Mouse (Mus musculus) hematopoietic stem cell, adult 5-6 weeks (primary cell): ENCODE measurements around the gene Coro7. TPM values are rescaled to one million over a fixed set of nuclear protein-coding genes. Genes with fewer than 3 reads are reported as not detected.
A peak's percentile ranks its signal among the peaks of the same experiment; 100 is the strongest.
"Not testable (repeated sequence)": the region's sequence is repeated elsewhere in the genome, so short reads cannot be mapped to it uniquely, and the experiment has no call there.

Experiments
- ATAC-seq, 2 experiments: fragments of 125-278 bp in 1 of 2; replicated peaks in 1 of 2; 2 replicates each; pipeline ENCODE4 v1.8.0; 2016 to 2017; ENCODE audit warnings: inconsistent platforms in 2 of 2, mild to moderate bottlenecking in 2 of 2, moderate number of reproducible peaks in 2 of 2, low read depth in 1 of 2, moderate TSS enrichment in 1 of 2; ENCODE audit not compliant: low FRiP score in 2 of 2, poor library complexity in 2 of 2, severe bottlenecking in 2 of 2, insufficient read depth in 1 of 2, low TSS enrichment in 1 of 2
- total RNA-seq: library from RNA; stranded (forward); fragments of 172-1452, 232-1000 nt; gene quantifications from 2 replicates; pipeline ENCODE4 v1.2.3, GENCODE M21; 2017

Gene Coro7
- total RNA-seq, 1 experiment from 2014 or later = 65.0 TPM

- no peak for ATAC-seq
Observed at GRCm38 (mm10) chr16:4684457-4684791, 4.8 kb upstream of the Coro7 start.

- ATAC-seq = peak; percentile 75 to 83
Observed at GRCm38 (mm10) chr16:4683581-4684456, 4.2 kb upstream of the Coro7 start.

- no peak for ATAC-seq
Observed at GRCm38 (mm10) chr16:4683193-4683580, 3.6 kb upstream of the Coro7 start.

DNA sequence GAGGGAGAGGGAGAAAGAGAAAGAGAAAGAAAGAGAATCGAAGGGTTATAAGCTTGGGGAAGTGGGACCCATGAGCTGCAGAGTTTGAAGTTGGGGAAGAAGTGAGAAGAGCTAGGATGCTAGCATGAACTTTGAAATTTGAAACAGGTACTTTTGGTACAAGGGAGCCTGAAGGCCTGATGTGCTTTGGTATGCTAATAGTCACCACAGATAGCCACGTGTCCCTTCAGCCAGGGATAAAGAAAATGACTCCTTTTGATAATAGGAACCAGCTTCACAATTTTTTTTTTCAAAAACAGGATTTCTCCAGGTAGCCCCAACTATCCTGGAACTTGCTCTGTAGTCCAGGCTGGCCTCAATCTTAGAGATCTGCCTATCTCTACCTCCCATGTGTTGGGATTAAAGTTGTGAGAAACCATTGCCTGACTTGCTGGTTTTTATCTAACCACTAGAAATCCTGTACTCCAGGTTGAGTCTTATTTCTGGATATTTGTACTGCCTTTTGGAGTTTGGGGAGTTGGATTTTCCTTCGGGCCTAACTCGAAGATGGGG is 3.1 kb upstream of the Coro7 start:
- ATAC-seq = no peak

- not testable (repeated sequence) for ATAC-seq
Observed at GRCm38 (mm10) chr16:4680922-4681455, 1.4 kb upstream of the Coro7 start.

- no peak for ATAC-seq
Observed at GRCm38 (mm10) chr16:4678080-4678479, 1.5 kb downstream of the Coro7 start.

DNA sequence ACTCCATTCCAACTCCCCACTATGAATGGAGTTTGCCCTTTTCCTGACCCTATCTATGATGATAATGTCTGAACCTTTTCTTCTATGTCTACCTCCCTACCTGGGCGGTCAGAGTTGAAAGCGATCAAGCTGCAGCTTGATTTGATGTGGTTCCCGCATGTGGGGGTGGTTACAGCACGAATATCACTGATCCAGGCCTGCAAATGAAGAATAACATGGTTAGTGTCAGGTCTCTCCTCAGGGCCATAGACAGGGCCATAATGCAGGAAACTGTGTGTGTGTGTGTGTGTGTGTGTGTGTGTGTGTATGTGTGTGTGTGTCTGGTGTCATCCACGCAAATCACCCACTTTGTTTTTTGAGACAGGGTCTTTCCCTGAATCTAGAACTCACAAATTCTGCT is 2.7 kb downstream of the Coro7 start:
- no peak for ATAC-seq

- peak; percentile 88 to 94 for ATAC-seq
Observed at GRCm38 (mm10) chr16:4674091-4674490, 5.5 kb downstream of the Coro7 start.

DNA sequence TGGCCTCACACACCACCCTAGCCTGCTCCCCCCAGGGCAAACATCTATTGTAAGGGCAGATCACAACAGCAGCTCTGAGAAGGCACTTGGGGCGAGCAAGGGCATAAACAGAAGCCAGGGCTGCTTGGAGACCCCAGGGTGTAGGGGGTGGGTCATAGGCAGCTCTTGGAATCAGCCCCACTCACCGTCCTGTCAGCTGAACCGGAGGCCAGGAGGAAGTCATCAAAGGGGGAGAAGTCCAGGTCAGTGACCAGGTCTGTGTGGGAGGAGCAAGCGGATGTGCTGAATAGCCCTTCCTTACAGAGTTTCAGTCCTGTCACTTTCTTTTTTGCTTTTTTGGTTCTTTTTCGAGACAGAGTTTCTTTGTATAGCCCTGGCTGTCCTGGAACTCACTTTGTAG is 9.3 kb downstream of the Coro7 start:
- ATAC-seq = no peak

DNA sequence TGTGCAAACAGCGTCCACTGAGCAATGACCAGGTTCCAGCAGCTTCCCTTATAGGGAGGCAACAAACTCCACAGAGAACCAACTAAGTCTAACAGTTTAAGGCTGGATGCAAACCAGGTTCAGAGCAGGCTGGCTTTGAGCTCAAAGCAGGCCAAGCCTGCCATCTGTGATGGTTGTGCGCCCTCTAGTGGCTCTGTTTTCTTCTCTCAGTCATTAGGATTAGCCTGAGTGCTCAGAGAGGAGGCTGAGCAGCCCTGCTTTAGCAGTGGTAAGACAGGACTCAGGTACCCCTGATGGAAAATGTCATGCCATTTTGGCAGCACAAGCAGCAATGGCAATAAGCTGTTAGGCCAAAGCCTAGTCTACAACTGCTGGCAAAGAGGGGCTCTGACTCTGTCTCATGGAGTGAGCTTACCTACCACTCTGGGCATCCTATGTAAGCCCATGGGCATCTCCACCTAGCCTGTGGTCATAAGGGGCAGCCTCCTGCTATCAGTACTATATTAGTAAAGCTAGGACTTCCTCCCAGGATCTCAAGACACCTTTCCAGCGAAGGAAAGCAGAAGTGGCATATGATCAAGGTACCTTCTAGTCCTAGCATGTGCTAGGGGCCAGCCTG is 12.3 kb downstream of the Coro7 start:
- peak; percentile 89 to 90 for ATAC-seq

DNA sequence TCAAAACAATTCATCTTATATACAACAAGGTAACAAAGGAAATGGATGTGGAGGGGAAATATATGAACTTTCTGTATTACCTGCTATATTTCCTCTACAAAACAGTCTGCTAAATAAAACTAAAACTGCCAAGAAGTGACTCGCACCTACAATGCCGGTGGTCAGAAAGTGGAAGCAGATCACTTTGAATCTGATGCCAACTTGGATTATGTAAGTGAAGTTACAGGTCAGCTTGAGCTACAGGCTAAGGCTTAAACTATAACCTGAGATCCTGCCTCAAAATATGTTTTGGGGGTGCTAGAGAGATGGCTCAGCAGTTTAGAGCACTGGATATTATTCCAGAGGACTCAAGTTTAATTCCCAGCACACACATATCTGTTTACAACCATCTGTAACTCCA is 13.9 kb downstream of the Coro7 start:
- no peak for ATAC-seq

DNA sequence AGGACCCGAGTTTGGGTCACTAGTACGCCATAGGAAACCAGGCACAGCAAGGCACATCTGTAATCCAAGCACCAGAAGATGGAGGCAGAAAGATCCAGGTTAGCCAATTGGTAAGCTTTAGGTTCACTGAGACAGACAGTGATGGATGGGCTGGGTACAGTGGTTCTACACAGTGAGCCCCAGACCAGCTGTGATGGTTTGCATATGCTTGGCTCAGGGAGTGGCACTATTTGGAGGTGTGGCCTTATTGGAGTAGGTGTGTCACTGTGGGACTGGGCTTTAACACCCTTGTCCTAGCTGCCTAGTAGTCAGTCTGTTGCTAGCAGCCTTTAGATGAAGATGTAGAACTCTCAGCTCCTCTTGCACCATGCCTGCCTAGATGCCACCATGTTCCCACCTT is 15.8 kb downstream of the Coro7 start:
- no peak for ATAC-seq

DNA sequence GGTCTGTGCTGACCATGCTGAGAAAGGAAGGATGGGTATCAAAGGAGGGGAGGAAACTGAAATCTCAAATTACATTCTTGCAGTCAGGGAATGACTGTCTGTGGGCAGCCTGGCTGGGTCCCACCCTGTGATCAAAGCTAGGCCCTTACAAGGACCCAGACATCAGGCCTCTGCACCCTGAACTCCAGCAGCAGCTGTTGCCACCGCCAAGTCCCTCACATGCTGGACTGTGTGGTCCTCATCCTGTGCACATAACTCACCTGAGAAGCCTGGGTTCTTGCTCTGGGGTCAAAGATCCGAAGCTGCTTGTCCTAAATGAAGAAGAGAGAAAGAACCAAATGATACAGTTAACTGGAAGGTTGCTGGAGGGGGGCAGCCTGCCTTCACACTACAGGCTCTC is 18.0 kb downstream of the Coro7 start:
- no peak for ATAC-seq

DNA sequence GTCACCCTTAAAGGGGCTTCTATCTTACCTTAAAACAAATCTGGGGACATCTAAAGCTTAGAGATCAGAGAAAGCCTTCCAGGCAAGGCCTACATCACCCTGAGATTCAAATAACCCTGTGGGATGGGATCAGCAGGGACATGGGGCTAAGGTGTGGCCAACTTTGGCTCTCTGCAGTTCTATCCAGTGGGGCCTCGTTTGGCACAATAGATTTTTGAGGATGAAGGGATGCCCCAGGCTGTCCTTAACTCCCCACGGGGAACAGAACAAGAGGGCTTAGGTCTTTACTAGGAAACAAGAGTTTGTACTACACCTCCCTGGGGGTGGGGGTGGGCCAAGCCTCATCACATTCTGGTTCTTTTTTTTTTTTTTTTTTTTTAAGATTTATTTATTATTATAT is 20.3 kb downstream of the Coro7 start:
- no peak for ATAC-seq

- peak; percentile 50 to 53; a peak in 3 of 4 replicates for ATAC-seq
Observed at GRCm38 (mm10) chr16:4658781-4659245, 20.8 kb downstream of the Coro7 start.

GRCm38 (mm10) chr16:4656571-4657081 is 23.0 kb downstream of the Coro7 start:
- no peak for ATAC-seq

DNA sequence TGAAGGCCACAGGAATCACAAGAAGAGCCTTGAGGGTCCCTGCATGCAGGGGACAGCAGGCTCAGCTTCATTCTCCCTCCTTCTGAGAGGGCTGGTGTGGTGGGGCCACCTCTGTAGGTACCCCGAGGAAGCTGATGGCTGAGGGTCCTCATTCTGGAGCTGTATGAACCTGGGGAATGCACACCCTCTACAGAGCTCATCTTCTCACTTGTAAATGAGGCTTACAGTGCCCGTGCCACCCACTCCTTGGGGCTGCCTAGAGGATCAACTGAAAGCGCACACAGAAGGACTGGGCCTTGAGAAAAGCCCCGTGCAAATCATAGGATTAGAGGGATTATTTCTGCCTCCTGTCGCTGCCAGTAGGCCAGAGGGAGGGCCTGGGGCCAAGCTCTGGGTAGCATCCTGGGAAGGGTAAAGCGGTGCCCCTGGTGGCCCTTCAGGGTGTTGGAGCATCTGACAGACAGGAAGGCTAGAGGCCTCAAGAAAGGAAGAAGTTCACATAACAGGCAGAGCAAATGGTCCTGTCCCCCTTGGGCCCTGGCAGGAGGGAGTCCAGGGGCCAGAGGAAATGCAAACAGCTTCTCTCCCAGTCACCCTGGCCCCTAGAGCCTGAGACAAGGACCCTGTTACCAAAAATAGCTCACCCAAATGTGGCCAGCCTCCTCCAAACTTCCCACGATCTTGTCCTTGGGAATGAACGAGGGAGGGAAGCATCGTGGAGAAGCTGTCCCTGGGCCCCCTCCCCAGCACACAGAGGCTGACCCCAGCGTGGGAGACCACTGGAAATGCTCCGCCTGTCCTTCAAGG is 23.6 kb downstream of the Coro7 start:
- ATAC-seq = peak; percentile 46 to 58; a peak in 1 of 4 replicates
